Mouse (Mus musculus) ZHBTc4 (cell line): ENCODE results near the gene Fgd6.
A peak's percentile ranks its signal among the peaks of the same experiment; 100 is the strongest.

Experiments used
- DNase-seq: peaks from one replicate; pipeline ENCODE4 v3.0.0-alpha.2; 2011; ENCODE audit warnings: low read depth, low spot score

The Fgd6 gene

DNA sequence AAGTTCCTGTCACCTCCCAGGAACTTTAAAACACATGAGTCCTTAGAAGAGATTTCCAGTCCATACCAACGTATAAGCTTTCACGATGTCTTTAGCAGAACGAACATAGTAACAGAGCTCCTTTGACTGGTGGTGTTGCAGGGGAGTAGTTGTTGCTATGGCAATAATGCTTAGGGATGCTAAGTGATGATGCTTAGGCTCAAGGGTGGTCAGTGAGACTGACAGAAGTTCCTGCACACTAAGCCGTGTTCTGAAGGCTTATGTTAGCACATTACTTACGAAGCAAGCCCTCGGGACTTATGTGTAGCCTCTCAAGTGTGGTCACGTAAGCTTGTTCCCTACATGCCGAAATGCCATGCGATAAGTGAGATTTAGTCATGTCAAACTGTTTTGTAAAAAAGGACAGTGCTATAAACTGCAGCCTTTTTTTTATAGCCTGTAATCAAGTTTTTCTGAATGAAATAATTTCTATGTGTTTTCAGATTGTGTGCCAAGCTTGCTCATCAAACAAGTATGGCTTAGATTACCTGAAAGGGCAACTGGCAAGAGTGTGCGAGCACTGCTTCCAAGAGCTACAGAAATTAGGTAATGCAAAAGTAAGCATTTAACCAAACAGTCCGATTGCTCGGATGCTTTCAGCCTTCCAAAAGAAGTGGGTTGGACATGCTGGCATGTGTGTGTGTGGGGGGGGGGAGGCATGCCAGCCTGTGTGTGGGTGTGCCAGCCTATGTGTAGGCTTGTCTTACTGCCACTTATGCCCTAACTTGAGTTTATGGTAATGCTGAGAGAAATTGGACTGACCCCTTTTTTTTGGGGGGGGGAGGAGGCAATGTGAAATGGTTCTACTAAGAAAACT lies 99.0 kb downstream of the Fgd6 start:
- DNase-seq, result no peak

DNA sequence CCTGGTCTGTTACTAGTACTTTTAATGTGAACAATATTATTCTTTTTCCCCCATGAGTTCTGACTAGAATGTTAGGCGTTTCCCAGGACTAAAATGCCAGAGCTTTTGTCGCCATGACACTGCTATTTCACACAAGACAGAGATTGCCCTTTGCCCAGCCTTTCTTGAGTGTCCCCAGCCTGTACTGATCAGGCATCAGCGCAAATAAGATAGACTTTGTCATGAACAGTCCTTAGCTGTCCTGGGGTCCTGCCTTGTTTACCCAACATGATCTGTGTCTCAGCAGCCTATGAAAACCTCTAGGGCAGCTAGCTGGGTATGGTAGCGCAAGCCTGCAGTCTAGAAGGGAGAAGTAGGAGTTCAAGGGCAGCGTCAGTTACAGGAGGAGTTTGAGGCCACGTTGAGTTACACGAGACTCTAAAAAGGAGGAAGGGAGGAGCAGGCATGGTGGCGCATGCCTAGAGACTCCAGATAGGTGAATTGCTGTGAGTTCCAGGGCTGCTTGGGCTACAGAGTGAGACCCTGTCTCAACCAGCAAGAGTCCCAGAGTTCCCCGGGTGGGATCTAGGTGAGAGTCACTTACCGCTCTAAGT lies 103.2 kb downstream of the Fgd6 start:
- DNase-seq, result no peak

DNA sequence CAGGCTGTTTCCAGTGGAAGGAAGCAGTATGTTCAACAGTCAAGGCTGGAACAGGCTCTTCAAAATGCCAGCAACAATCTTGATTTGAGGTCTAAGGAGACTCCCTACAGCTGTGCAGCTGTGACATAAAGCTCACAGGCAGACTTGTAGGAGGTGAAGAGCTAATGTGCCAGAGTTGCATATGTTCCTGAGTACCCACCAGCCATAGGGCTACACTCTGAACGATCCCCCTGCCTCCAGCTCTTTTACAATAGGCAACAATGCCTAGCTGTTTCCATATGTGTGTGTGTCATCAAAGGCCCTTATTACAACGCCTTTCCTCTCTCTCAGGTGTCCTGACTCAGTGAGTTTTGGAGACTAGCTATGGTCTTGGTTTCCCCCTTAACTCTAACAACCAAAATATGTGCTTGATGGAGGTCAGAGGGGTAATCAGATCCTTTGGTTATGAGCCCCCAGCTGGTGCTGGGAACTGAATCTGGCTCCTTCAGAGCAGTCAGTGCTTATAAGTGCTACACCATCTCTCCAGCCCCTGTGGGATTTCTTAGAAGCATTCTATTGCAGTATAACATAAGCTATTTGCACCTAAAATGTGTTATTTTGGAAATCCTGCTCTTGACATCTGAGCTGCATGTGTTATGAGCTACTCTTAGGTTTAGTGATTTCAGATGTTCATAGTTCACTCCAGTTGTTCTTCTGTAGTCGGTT lies 104.6 kb downstream of the Fgd6 start:
- DNase-seq, result no peak

DNA sequence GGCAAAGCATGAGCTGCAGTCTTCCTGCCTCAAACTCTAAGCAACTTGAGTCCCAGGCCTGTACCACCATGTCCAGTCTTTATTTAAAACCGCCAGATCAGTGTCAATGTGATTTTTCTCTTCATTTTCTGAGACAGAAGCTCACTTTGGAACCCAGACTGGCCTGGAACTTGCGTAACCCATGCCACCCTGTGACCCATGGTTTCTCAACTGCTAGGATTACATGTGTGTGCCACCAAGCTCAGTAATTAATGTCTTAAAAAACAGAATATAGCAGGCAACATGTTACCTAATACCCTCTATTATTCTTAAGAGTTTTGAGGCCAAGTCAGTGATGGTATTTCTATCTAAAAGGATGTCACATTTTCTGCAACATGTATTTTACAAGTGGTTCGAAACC lies 106.6 kb downstream of the Fgd6 start:
- no peak for DNase-seq

DNA sequence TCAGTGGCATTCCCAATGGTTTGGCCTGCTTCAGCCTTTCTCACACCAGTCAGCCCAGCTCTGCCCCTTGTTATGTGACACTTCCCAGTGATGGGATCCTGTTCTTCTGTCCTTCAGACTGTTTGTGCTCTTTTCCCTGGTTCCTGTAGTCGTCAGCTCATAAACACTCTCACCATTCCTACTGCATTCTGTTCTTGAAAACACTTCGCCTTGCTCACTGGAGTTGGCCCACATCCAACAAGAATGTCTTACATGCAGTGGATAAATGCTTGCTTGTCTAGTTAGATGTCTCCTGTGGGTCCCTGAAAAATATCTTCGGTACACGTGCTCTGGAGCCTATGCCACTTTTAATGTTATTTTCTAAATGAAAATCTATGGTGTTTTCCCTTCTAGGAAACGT lies 108.8 kb downstream of the Fgd6 start:
- no peak for DNase-seq

DNA sequence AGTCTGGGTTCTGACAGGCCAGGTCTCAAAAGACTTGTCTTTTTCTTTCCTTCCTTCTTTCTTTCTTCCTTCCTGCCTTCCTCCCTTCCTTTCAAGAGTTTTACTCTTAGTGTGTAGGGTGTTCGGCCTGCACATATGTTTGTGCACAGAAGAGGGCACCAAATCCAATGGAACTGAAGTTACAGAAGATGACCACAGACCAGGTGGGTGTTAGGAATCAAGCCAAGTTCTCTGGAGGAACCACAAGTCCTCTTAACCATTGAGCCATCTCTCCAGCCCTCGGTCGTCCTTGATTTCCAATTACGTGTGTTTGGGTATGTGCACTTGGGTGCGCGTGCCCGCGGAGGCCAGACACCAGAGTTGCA lies 111.6 kb downstream of the Fgd6 start:
- peak; percentile 66 for DNase-seq

DNA sequence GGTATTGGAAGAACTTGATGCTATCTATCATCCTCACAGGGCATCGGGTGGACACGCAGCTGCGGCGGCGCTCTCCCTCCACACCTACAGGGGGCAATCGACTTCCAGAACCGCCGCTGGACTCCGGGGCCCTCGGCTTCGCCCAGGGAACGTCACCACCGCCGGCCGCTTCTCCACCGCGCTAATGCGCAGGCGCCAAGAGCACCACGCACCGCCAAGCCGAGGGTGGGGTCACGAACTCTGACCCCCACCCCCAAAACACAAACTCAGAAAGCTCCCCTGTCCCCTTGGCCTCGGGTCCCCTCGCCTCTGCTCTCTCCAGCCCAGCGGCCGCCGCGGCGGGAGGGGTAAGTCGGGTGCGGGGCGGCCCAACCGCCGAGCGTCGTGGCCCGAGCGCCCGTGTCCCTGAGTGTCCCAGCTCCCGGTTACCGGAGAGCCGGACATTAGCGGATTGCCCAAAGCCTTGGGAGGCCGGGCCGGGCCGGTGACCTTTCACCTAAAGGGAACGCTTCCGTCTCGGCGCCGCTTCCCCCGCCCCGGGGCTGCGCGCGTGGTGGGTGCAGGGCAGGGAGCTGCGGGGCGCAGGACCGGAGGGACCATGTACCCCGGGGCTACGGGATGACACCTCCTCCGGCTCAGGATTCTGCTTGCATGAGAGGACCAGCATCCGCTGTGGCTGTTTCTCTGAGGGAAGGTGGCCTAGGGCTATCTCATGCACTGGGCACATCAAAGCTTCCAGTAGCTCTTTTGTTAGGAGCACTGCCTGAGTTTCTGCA lies 112.1 kb downstream of the Fgd6 start, which contains the start of gene Nr2c1:
Gene Nr2c1 (plus strand): TSS at position 268 of the 776 bp plus-strand sequence.
- DNase-seq, result peak; percentile 83

DNA sequence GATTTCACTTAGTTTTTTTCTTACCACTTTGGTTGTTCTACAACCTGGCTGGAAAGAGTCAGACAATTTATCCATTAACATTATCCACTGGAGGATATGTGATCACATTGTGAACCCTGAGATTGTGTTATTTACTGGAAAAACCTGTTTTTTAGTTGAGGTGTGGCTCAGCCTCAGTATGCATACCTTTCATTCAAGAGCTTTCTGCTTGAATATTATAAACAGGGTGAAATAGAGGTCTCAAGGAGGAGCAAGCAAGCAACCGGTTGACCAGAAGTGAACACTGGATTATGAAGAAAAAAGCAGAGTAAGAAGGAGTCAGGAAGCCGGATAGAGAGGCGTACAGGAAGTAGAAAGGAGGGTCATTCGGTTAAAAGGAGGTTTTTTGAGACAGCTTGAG lies 115.7 kb downstream of the Fgd6 start:
- DNase-seq, result no peak

DNA sequence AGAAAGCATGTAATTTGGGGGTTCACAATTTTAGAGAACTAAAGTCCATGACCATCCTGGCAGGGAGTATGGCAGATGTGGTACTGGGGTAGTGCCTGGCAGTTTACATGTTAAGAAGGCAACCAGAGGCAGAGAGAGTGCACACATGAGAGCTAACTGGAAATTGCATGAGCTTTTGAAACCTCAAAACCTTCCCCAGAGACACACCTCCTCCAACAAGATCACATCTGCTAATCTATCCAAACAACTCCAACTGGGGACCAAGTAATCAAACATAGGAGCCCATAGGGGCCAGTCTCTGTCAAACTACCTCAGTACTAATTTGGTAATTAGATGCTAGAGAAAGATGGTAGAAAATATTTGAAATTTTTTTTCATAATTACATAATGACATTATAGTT lies 118.0 kb downstream of the Fgd6 start:
- DNase-seq, result no peak

DNA sequence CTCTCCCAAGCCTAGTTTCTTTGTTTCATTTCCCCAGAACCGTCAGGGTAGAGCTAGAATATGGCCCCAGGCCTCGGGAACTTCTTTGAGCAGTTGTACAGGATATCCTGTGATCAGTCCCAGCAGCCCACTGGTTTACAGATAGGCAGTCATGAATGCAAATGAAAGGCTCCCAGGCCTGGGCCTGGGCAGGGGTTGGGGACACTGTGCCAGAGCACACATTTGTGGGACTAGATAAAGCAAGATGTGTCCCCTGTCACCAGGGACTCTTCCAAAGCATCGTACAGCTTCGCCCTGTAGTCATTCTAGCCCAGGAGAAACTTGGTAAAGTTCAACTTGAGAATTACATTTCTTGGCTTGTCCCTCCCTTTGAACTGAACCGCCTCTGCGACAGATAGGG lies 123.2 kb downstream of the Fgd6 start:
- no peak for DNase-seq

DNA sequence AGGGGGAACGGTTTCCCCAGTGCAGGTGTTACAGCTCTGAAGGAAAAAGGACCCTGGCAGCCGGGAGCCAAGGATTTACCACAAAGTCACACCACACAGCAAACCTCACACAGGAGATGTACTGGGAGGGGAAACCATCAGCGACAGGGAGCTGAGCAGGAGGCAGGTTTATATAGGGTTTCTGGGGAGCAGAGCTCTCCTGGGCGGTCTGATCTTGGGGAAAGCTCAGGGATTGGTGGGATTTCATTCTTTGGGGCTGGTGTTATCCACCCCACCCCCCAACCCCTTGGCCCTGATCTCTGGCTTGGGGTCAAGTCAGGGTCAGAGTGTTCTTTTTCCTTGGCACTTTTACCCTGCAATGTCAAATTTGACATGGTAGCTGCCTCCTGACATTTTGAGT lies 123.6 kb downstream of the Fgd6 start:
- DNase-seq, result peak; percentile 49

DNA sequence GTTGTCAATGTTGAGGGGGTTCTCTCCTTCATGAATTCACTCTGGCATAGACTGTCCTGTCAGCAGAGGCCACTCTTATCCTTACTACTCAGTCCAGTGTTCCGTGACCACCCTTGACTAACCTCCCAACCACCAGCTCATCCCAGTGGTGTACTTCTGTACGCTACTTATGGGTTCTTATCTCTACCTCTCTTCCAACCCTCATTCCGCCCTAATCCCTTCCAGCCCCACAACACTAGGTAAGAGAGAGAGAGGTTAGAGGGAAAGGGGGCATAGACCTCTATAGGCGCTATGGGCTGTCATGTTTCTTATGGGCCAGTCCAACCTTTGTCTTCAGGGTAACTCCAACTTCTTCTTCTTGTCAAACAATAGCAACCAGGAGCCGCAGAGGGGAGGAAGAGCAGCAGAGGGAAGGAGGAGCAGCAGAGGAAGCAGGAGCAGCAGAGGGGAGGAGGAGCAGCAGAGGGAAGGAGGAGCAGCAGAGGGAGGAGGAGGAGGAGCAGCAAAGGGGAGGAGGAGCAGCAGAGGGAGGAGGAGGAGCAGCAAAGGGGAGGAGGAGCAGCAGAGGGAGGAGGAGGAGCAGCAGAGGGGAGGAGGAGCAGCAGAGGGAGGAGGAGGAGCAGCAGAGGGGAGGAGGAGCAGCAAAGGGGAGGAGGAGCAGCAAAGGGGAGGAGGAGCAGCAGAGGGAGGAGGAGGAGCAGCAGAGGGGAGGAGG lies 125.4 kb downstream of the Fgd6 start:
- DNase-seq, result peak; percentile 34

DNA sequence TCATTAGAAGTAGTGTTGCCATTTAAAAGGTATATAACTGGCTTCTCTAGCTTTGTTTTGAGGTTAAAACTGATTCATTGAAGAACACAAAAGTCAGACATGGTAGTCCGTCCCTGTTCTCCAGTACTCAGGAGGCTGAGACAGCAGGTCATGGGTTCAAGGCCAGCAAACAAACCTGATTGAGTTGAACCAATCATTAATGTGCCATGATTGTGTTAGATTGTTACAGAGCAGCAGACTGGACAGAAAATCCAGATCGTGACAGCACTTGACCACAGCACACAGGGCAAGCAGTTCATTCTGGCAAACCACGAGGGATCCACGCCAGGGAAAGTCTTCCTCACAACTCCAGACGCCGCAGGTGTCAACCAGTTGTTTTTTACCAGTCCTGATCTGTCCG lies 126.2 kb downstream of the Fgd6 start:
- no peak for DNase-seq

DNA sequence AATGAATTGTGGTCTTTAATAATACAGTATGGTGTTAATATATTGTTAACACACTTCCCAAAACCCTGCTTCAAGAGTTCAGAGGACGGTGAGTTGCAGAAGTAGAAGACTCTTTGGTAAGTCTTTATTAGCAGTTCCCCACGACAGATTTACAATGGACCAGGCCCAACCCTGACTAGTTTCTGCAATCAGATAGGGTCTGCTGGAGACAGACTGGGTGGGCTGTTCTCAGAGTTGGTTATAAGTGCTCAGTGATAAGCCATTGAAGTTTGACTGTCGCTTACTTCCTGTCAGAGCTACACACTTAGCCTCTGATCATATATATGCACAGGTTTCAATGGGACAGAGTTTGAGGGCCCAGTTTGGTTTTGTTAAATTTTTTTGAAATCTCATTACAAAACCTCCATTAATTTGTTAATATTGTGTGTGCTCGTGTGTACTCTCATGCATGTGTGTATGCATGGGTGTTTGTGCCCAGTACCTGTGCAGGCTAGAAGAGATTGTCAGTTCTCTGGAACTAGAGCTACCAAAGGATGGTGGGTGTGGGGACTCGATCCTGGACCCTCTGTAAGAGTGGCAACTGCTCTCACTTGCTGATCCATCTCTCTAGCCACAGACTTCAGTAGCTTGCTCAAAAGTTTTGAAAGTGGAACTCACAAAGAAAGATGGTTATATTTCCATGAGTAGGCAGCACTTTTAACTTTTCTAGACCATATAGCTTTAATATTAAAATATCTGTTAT lies 128.5 kb downstream of the Fgd6 start:
- no peak for DNase-seq

DNA sequence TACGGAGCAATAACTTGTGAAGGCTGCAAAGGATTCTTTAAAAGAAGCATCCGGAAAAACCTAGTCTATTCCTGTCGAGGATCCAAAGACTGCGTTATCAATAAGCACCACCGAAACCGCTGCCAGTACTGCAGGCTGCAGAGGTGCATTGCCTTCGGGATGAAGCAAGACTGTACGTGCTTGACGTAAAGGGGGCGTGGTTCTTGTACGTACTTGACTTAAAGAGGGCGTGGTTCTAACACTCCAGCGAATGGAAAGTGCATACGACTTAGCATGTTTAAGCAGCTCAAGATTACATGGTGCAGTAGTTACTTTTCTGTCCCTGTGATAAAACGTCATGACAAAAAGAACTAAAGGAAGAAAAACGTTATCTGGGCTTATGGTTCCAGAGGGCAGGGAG lies 129.6 kb downstream of the Fgd6 start:
- peak; percentile 81 for DNase-seq

DNA sequence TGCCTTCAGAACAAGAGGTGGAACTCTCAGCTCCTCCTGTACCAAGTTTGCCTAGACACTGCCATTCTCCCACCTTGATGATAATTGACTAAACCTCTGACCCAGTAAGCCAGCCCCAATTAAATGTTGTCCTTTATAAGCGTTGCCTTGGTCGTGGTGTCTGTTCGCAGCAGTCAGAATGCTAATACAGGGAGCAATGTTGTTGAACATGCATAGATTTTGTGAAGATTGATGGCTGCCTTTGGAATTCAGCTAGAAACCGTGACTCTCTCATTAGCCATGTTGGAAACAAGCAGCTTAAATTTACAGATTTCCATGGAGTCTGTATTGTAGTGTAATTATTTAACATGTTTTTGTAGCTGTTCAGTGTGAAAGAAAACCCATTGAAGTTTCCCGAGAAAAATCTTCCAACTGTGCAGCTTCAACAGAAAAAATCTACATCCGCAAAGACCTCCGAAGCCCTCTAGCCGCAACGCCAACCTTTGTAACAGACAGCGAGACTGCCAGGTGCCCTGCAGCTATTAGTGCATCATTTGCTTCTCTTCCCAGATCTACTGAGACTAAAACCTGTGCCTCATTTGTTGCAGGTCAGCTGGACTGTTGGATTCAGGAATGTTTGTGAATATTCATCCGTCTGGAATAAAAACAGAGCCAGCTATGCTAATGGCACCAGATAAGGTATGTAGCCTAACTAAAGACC lies 131.4 kb downstream of the Fgd6 start:
- no peak for DNase-seq

DNA sequence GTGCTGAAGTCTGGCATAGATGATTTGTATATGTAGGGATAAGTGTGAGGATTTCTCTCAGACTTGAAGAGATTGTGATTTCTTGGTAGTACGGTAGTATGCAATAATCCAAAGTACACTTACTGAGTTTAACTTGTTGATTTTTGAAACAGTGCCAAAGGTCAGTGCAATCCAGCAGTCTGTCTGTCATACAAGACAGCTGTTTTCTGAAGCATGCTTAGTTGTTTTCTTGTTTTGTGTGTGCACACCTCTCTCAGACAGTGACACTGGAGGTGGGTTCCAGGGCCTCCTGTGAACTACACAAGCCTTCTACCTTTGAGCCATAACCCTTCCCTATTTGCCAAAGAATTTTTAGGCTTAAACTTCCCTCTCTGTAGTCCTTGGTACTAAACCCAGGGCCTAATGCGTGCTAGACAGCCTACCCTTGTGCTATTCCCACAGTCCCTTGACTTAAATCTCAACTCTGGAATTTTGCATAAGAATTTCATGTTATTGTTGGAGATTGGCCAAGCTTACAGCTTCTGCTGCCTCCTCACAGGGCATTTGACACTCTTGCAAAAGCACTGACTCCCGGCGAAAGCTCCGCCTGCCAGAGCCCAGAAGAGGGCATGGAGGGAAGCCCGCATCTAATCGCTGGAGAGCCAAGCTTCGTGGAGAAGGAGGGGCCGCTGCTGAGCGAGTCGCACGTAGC lies 135.8 kb downstream of the Fgd6 start:
- DNase-seq, result no peak

DNA sequence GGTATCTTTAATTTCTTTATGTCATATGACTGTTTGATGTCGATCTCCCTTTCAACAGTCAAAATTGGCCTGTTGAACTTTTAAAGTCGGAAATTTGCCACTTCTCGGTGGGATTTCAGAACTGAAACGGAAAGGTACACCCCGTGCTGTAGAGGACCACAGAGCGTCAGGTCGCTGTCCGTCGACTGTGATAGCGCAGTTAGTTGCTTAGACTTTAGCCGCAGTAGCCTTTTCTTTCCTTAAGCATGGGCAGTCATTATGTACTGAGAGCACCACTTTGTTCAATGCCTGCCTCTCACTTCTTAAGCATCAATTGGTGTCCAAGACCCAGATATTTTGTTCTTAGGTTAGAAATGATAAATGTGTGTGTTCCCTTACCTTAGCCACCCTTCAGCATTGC lies 136.3 kb downstream of the Fgd6 start:
- DNase-seq, result no peak

DNA sequence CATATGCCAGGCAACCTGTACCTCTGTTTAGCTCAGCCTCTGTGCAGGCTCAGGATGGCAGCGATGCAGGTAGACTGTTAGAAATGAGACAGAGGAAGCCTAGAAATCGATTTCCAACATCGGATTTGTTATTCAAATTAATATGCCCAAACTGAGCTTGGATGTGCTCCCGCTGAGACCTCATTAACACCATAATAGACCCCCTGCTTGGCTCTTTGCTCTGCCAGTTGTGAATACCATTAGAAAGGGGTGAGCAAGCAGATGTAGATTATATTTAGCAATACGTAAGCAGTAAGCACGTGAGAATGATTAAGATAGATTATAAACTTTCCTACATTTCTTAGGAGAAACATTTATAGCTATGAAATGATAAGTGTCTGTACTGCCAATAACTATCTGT lies 136.9 kb downstream of the Fgd6 start:
- DNase-seq, result peak; percentile 82
